Mouse (Mus musculus) E14TG2a.4 (cell line): ENCODE measurements around the gene Phldb2.

ENCODE experiments used
- H3K27me3 ChIP-seq: 2 replicates; pipeline ENCODE4 v1.6.1; 2014; ENCODE audit warnings: low read length, control low read depth; ENCODE audit not compliant: insufficient read depth
- H3K36me3 ChIP-seq: 2 replicates; pipeline ENCODE4 v1.6.1; 2014; ENCODE audit warnings: low read length, control low read depth; ENCODE audit not compliant: insufficient read depth
- H3K4me1 ChIP-seq: replicated peaks from 2 replicates; pipeline ENCODE4 v1.6.1; 2014; ENCODE audit warnings: low read depth, low read length, control low read depth
- H3K4me3 ChIP-seq: replicated peaks from 2 replicates; pipeline ENCODE4 v1.5.1; 2014; ENCODE audit warnings: mild to moderate bottlenecking, low read length
- H3K9me3 ChIP-seq: 2 replicates; pipeline ENCODE4 v1.6.1; 2014; ENCODE audit warnings: low read length, control low read depth
- CTCF ChIP-seq: conservative IDR thresholded peaks from 2 replicates; pipeline ENCODE4 v1.5.1; 2014; ENCODE audit warnings: low read length
- NANOG ChIP-seq: IDR thresholded peaks from 2 replicates; pipeline ENCODE4 v1.6.1; 2014; ENCODE audit warnings: borderline replicate concordance, low read length, mixed read lengths
- POU5F1 ChIP-seq: IDR thresholded peaks from 2 replicates; pipeline ENCODE4 v1.6.1; 2014; ENCODE audit warnings: low read length, borderline replicate concordance

The Phldb2 gene

GRCm38 (mm10) chr16:45880101-45880751 lies 73.2 kb downstream of the Phldb2 start:
- H3K9me3 ChIP-seq = no peaks in the 10 kb centered on the region
- no peak overlapping the region for H3K4me3 ChIP-seq
- no peak for TF ChIP-seq CTCF
- no peak for TF ChIP-seq NANOG
- no peak for TF ChIP-seq POU5F1
- H3K27me3 ChIP-seq = no peaks in the 10 kb centered on the region
- H3K36me3 ChIP-seq = no peaks in the 10 kb centered on the region
- H3K4me1 ChIP-seq = no peaks in the 10 kb centered on the region

DNA sequence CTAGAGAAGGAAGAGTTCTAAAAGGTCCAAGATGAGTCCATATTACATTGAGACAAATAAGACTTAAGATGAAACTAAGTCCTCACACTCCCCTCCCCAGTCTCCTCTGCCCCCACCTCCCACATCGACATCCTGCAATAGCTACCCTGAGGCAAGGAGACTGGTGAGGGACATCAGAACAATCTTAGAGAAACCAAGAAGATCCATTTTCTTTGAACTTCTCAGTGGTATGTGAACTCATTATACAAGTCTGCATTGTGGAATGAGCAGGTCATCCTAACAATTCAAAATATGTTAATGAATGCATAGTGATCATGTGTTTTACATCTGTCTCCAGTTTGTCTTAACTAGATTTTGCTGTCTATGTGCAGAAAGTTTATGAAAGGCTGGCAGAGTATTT lies 75.7 kb downstream of the Phldb2 start:
- Histone ChIP-seq H3K9me3 (no peaks in the 10 kb centered on the region), H3K36me3 (no peaks in the 10 kb centered on the region), H3K27me3 (no peaks in the 10 kb centered on the region), H3K4me3 (no peak overlapping the region), H3K4me1 (no peaks in the 10 kb centered on the region)
- no peak for TF ChIP-seq NANOG
- TF ChIP-seq POU5F1 = no peak
- TF ChIP-seq CTCF = no peak

DNA sequence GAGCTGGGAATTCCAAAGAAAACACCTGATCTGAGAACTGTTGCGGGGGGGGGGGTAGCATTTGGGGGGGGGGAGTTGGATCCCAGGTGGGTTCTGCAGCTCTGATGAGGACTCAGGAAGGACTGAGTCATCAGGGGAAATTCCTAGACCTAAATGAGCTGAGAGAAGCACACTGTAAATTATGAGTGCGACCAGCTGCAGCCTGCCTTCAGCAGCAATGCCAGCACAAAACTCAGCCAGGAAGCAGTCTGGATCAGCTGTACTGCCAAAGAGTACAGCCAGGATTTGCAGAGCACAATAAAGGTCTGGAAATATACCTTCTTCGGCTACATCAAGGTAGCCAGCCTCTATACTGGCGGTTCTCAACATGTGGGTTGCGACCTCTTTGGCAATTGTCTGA lies 76.2 kb downstream of the Phldb2 start:
- H3K4me1 ChIP-seq = no peaks in the 10 kb centered on the region
- no peak overlapping the region for H3K4me3 ChIP-seq
- H3K27me3 ChIP-seq = no peaks in the 10 kb centered on the region
- H3K36me3 ChIP-seq = no peaks in the 10 kb centered on the region
- no peaks in the 10 kb centered on the region for H3K9me3 ChIP-seq
- TF ChIP-seq CTCF (no peak), POU5F1 (no peak), NANOG (no peak)

DNA sequence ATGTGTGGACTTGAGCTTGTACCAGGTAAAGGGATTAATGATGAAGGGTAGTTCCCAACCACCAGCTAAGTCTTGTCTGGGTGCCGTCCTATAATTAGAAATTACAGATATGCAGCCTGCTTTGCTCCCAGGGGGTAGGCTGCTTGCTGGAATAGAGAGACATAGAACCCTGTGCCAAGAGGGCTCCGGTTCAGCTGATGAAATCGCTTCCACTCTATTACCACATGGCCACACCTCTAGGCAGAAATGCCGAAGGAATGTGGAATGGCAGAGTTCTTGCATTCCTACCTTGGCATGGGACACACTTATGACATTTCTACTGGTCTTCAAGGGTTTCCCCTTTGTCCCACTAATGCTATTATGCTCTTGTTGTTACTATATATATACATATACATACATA lies 80.0 kb downstream of the Phldb2 start:
- TF ChIP-seq CTCF = no peak
- no peak for TF ChIP-seq NANOG
- TF ChIP-seq POU5F1 = no peak
- Histone ChIP-seq H3K9me3 (no peaks in the 10 kb centered on the region), H3K27me3 (no peaks in the 10 kb centered on the region), H3K36me3 (no peaks in the 10 kb centered on the region), H3K4me3 (no peak overlapping the region), H3K4me1 (no peaks in the 10 kb centered on the region)

- Histone ChIP-seq H3K9me3 (no peaks in the 10 kb centered on the region), H3K4me3 (no peak overlapping the region), H3K27me3 (no peaks in the 10 kb centered on the region), H3K4me1 (no peaks in the 10 kb centered on the region), H3K36me3 (no peaks in the 10 kb centered on the region)
- no peak for TF ChIP-seq CTCF
- TF ChIP-seq NANOG = no peak
- no peak for TF ChIP-seq POU5F1
These were observed 82.0 kb downstream of the Phldb2 start for GRCm38 (mm10) chr16:45871286-45871976.

DNA sequence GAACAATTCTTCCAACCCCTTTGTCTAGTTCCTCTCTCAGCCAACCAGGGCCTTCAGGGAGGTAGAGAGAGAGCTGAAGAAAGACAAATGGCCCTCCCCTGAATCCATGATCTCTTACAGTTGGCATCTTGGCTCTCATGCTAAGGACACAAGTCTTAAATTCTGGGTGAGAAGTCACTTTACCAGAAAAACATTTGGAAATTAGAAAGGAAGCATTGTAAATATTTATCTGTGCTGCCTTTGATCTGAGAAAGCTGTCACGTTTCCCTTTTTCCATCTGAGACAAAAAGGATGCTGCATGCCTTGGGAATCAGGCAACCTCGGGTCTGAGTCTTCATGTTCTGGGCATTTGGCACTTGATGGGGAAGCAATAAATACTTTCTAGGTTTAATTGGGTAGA lies 82.7 kb downstream of the Phldb2 start:
- Histone ChIP-seq H3K4me1 (no peaks in the 10 kb centered on the region), H3K9me3 (no peaks in the 10 kb centered on the region), H3K36me3 (no peaks in the 10 kb centered on the region), H3K27me3 (no peaks in the 10 kb centered on the region), H3K4me3 (no peak overlapping the region)
- no peak for TF ChIP-seq NANOG
- TF ChIP-seq POU5F1 = no peak
- no peak for TF ChIP-seq CTCF

- Histone ChIP-seq H3K36me3 (no peaks in the 10 kb centered on the region), H3K27me3 (no peaks in the 10 kb centered on the region), H3K9me3 (no peaks in the 10 kb centered on the region), H3K4me1 (no peaks in the 10 kb centered on the region), H3K4me3 (no peak overlapping the region)
- no peak for TF ChIP-seq POU5F1
- TF ChIP-seq CTCF = no peak
- TF ChIP-seq NANOG = no peak
These were observed 84.4 kb downstream of the Phldb2 start for GRCm38 (mm10) chr16:45869044-45869443.

DNA sequence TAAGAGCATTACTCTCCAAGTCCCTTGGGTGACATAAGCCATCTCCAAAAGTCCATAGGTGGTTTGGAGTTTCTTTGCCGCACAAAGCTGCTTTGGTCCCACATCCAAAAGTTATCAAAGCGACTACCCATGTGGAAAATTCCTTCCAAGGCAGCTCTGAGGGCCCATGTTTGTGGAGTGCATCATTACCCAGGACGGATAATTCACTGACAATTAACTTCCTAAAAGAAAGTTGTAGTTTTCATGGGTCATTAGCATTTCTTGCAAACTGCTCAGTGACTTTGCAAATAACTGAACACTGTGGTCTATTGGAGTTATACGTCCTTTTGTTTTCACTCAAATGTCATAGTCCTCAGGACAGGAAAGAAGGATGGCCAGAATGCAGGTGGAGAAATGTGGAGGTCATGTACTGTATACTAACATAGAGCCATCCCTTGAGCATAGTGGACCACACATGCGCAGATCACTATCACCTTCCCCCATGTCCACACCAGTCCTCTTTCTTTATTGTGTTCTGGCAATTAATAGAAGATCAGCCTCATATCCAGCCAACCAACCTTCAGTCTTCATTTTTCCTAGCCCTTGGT lies 96.0 kb downstream of the Phldb2 start:
- H3K27me3 ChIP-seq = no peaks in the 10 kb centered on the region
- H3K9me3 ChIP-seq = no peaks in the 10 kb centered on the region
- H3K4me3 ChIP-seq = no peak overlapping the region
- no peaks in the 10 kb centered on the region for H3K36me3 ChIP-seq
- no peak for TF ChIP-seq CTCF
- no peak for TF ChIP-seq POU5F1
- no peak for TF ChIP-seq NANOG
- H3K4me1 ChIP-seq = no peaks in the 10 kb centered on the region

GRCm38 (mm10) chr16:45854499-45854898 lies 98.9 kb downstream of the Phldb2 start:
- Histone ChIP-seq H3K36me3 (no peaks in the 10 kb centered on the region), H3K4me3 (no peak overlapping the region), H3K9me3 (no peaks in the 10 kb centered on the region), H3K4me1 (no peaks in the 10 kb centered on the region), H3K27me3 (no peaks in the 10 kb centered on the region)
- TF ChIP-seq CTCF (no peak), POU5F1 (no peak), NANOG (no peak)
